Mouse (Mus musculus): ENCODE measurements around the gene Nlgn1. TPM values are rescaled to one million over a fixed set of nuclear protein-coding genes. Genes with fewer than 3 reads are reported as not detected.

The Nlgn1 gene
- total RNA-seq, 2 experiments from 2014 or later: 0.07 to 0.08 TPM

- intact Hi-C loops (cut with DNase I): no loop called here
- DNase-seq: no peak
Measured at GRCm38 (mm10) chr3:25442617-25443016, 889.6 kb downstream of the Nlgn1 start.

- no peak for DNase-seq
- intact Hi-C loops (cut with DNase I): no loop called here
Measured at GRCm38 (mm10) chr3:25426931-25427330, 905.3 kb downstream of the Nlgn1 start.

GRCm38 (mm10) chr3:25412003-25412402 lies 920.3 kb downstream of the Nlgn1 start:
- no peak for DNase-seq
- intact Hi-C loops (cut with DNase I): no loop called here

Data from gastrocnemius, postnatal 36 days (tissue).